Comparison of ENCODE assay signal across 13 mouse cellular contexts in genomic region chr1:120057044-120057443, GRCm38 (mm10). TPM values are rescaled to one million over a fixed set of nuclear protein-coding genes. Genes with fewer than 3 reads are reported as not detected.
DNase-seq lines count a peak whose midpoint lies in the region; ATAC-seq lines count a peak whose summit lies in the region.
"Had no signal": no experiment of that assay in that cellular context is flagged by ENCODE, and none has a peak within 500 bp of the region (broad histone marks: within the 10 kb centered on the region; RNA-seq: fewer than 3 reads in every experiment).

No protein-coding gene starts in this region.

- no peak overlapping the region for H3K27ac ChIP-seq in kidney, embryonic 14.5 days (ENCODE audit: low read depth, low read length)
- H3K27ac ChIP-seq in embryonic facial prominence, embryonic 14.5 days (replicated peaks; ENCODE audit: low read depth, low read length): no peak overlapping the region
- H3K27ac ChIP-seq: forebrain, embryonic 13.5 days; heart, embryonic 13.5 days had no signal

- peak; percentile 73 for DNase-seq in kidney, adult 11 months
- DNase-seq in CD4-positive, CD25-positive, alpha-beta regulatory T cell, adult 2 months (ENCODE audit: low read depth, low spot score): peak; percentile 58
- peak; percentile 86 for DNase-seq in embryonic facial prominence, embryonic 14.5 days (ENCODE audit: low spot score)
- DNase-seq in kidney, postnatal 14 days: peak; percentile 78
- no peak for DNase-seq in cerebellum, postnatal 25 days
- no peak for DNase-seq in thymus, adult 18-20 months
- no peak for DNase-seq in adrenal gland, postnatal 14 days
- DNase-seq: left cerebral cortex, postnatal 4 days had no signal

- no peaks in the 10 kb centered on the region for H3K27me3 ChIP-seq in kidney, embryonic 14.5 days (ENCODE audit: control insufficient read depth, insufficient read depth, low read length)
- no peaks in the 10 kb centered on the region for H3K27me3 ChIP-seq in embryonic facial prominence, embryonic 14.5 days (replicated peaks; ENCODE audit: control insufficient read depth, insufficient read depth, low read length)
- H3K27me3 ChIP-seq: CH12.LX; forebrain, embryonic 13.5 days; heart, embryonic 13.5 days had no signal

- 41% methylated on average over 14 of the region's 14 CpGs for WGBS in kidney, embryonic 14.5 days
- 38% methylated on average over 14 of the region's 14 CpGs for WGBS in embryonic facial prominence, embryonic 14.5 days

- H3K9ac ChIP-seq in kidney, embryonic 14.5 days (ENCODE audit: low read depth, low read length): no peak overlapping the region
- H3K9ac ChIP-seq in embryonic facial prominence, embryonic 14.5 days (ENCODE audit: low read depth, low read length): no peak overlapping the region
- H3K9ac ChIP-seq: forebrain, embryonic 13.5 days; heart, embryonic 13.5 days had no signal

- H3K36me3 ChIP-seq in kidney, embryonic 14.5 days (ENCODE audit: control insufficient read depth, insufficient read depth, low read length): no peaks in the 10 kb centered on the region
- H3K36me3 ChIP-seq in embryonic facial prominence, embryonic 14.5 days (ENCODE audit: control insufficient read depth, insufficient read depth, low read length): no peaks in the 10 kb centered on the region
- H3K36me3 ChIP-seq: heart, embryonic 13.5 days had no signal

- H3K4me3 ChIP-seq in kidney, embryonic 14.5 days (ENCODE audit: low read length): no peak overlapping the region
- no peak overlapping the region for H3K4me3 ChIP-seq in embryonic facial prominence, embryonic 14.5 days (ENCODE audit: low read depth, low read length)
- H3K4me3 ChIP-seq: forebrain, embryonic 13.5 days; heart, embryonic 13.5 days had no signal

- H3K4me2 ChIP-seq in kidney, embryonic 14.5 days (replicated peaks; ENCODE audit: low read depth, low read length): no peak overlapping the region
- H3K4me2 ChIP-seq in embryonic facial prominence, embryonic 14.5 days (ENCODE audit: low read depth, low read length): no peak overlapping the region
- H3K4me2 ChIP-seq: forebrain, embryonic 13.5 days; heart, embryonic 13.5 days had no signal

- ATAC-seq in kidney, embryonic 14.5 days (ENCODE audit: low FRiP score, low TSS enrichment): no peak; the same call in 1 of the 2 replicates
- peak; percentile 50; the same call in 1 of the 2 replicates for ATAC-seq in embryonic facial prominence, embryonic 14.5 days (ENCODE audit: low read depth)
- ATAC-seq: forebrain, embryonic 13.5 days; midbrain, embryonic 16.5 days had no signal

- H3K9me3 ChIP-seq in kidney, embryonic 14.5 days (ENCODE audit: control insufficient read depth, low read length): 0 out of 2 replicates have a peak, but pooled peaks cover 2% of the 10 kb centered on the region
- H3K9me3 ChIP-seq in embryonic facial prominence, embryonic 14.5 days (ENCODE audit: control insufficient read depth, low read length): no peaks in the 10 kb centered on the region
- H3K9me3 ChIP-seq: forebrain, embryonic 13.5 days; heart, embryonic 13.5 days had no signal

- H3K4me1 ChIP-seq in kidney, embryonic 14.5 days (ENCODE audit: control insufficient read depth, insufficient read depth, low read length): peaks cover 13% of the 10 kb centered on the region; the same call in 1 of the 2 replicates
- H3K4me1 ChIP-seq in embryonic facial prominence, embryonic 14.5 days (ENCODE audit: control insufficient read depth, insufficient read depth, low read length): peaks cover 6% of the 10 kb centered on the region
- H3K4me1 ChIP-seq: forebrain, embryonic 13.5 days had no signal

RNA-seq across cellular contexts. Expression of gene Tmem37, which starts 16.8 kb away (rescaled TPM):
- 40.5 and 44.1 TPM in 2 replicates for polyA plus RNA-seq in kidney, embryonic 14.5 days (2014; fragmentation: Nextera tagmentation; extraction: Ambion mirVana)
- polyA plus RNA-seq in embryonic facial prominence, embryonic 14.5 days (2014; fragmentation: Nextera tagmentation; extraction: Ambion mirVana): 16.9 and 19.8 TPM in 2 replicates
- total RNA-seq in adrenal gland, postnatal 14 days (2021): 19.8 and 26.9 TPM in 2 replicates
- total RNA-seq: CH12.LX had no signal

RNA-seq across cellular contexts. Expression of gene Sctr, which starts 50.4 kb away (rescaled TPM):
- 0.34 and 0.40 TPM in 2 replicates for polyA plus RNA-seq in kidney, embryonic 14.5 days (2014; fragmentation: Nextera tagmentation; extraction: Ambion mirVana)
- polyA plus RNA-seq in embryonic facial prominence, embryonic 14.5 days (2014; fragmentation: Nextera tagmentation; extraction: Ambion mirVana): 0.33 and 0.39 TPM in 2 replicates
- 11.2 and 14.4 TPM in 2 replicates for total RNA-seq in adrenal gland, postnatal 14 days (2021)
- total RNA-seq: CH12.LX had no signal

Comparison
In these comparisons a context has a peak if more than half of its experiments do, and no peak if none do; other contexts are left out.
1. DNase-seq: peak in kidney, adult 11 months (single experiment), CD4-positive, CD25-positive, alpha-beta regulatory T cell, adult 2 months (single experiment), embryonic facial prominence, embryonic 14.5 days (single experiment) and kidney, postnatal 14 days (single experiment); none in cerebellum, postnatal 25 days (0 of 2), thymus, adult 18-20 months (0 of 2) and adrenal gland, postnatal 14 days (single experiment).